8 mouse cellular contexts compared by ENCODE assay signal in genomic region chr4:133093481-133094033, GRCm38 (mm10). TPM values are rescaled to one million over a fixed set of nuclear protein-coding genes. Genes with fewer than 3 reads are reported as not detected.
DNase-seq lines count a peak whose midpoint lies in the region; ATAC-seq lines count a peak whose summit lies in the region.

No protein-coding gene starts in this region.

- WGBS in lung, embryonic 15.5 days: 25% methylated on average over 6 of the region's 6 CpGs
- WGBS in forebrain, embryonic 16.5 days: 26% methylated on average over 6 of the region's 6 CpGs
- 14% methylated on average over 6 of the region's 6 CpGs for WGBS in midbrain, embryonic 15.5 days

- no peak for ATAC-seq in lung, embryonic 15.5 days (ENCODE audit: borderline replicate concordance, extremely low read depth, low FRiP score, low TSS enrichment)
- no peak for ATAC-seq in forebrain, embryonic 16.5 days
- ATAC-seq in midbrain, embryonic 15.5 days (replicated peaks): no peak
- no peak for ATAC-seq in cerebellum, adult (ENCODE audit: insufficient number of reproducible peaks, low FRiP score, low TSS enrichment)

- intact Hi-C loops in left cerebral cortex, postnatal 36 days (cut with DNase I): no loop called here

- no peak overlapping the region for H3K9ac ChIP-seq in lung, embryonic 15.5 days
- H3K9ac ChIP-seq in forebrain, embryonic 16.5 days (replicated peaks; ENCODE audit: low read depth, low read length): peak overlapping the region; percentile 41
- 0 out of 2 replicates have a peak overlapping the region, but pooled peaks have one; percentile 0 for H3K9ac ChIP-seq in midbrain, embryonic 15.5 days

- H3K27ac ChIP-seq in lung, embryonic 15.5 days: peak overlapping the region; percentile 98
- H3K27ac ChIP-seq in forebrain, embryonic 16.5 days (ENCODE audit: low read length): peak overlapping the region; percentile 67
- peak overlapping the region; percentile 64 for H3K27ac ChIP-seq in midbrain, embryonic 15.5 days

- DNase-seq in lung, postnatal 36 days: no peak
- DNase-seq in kidney, adult 9 months: peak; percentile 78
- DNase-seq in ovary, adult 18-20 months (ENCODE audit: low spot score): no peak
- no peak for DNase-seq in left cerebral cortex, postnatal 36 days (ENCODE audit: low spot score in 2 of 2)

- no peak overlapping the region for H3K4me3 ChIP-seq in lung, embryonic 15.5 days
- H3K4me3 ChIP-seq in forebrain, embryonic 16.5 days (replicated peaks; ENCODE audit: low read length): no peak overlapping the region
- H3K4me3 ChIP-seq in midbrain, embryonic 15.5 days: no peak overlapping the region

- H3K36me3 ChIP-seq in lung, embryonic 15.5 days: no peaks in the 10 kb centered on the region
- H3K36me3 ChIP-seq in forebrain, embryonic 16.5 days (ENCODE audit: control insufficient read depth, insufficient read depth): no peaks in the 10 kb centered on the region
- no peaks in the 10 kb centered on the region for H3K36me3 ChIP-seq in midbrain, embryonic 15.5 days (replicated peaks)

- H3K4me2 ChIP-seq in lung, embryonic 15.5 days: no peak overlapping the region
- H3K4me2 ChIP-seq in forebrain, embryonic 16.5 days (ENCODE audit: low read length): no peak overlapping the region
- no peak overlapping the region for H3K4me2 ChIP-seq in midbrain, embryonic 15.5 days

- H3K27me3 ChIP-seq in lung, embryonic 15.5 days: no peaks in the 10 kb centered on the region
- H3K27me3 ChIP-seq in forebrain, embryonic 16.5 days (replicated peaks; ENCODE audit: control insufficient read depth, insufficient read depth, low read length): no peaks in the 10 kb centered on the region
- H3K27me3 ChIP-seq in midbrain, embryonic 15.5 days (replicated peaks): no peaks in the 10 kb centered on the region

- H3K9me3 ChIP-seq in lung, embryonic 15.5 days: no peaks in the 10 kb centered on the region
- no peaks in the 10 kb centered on the region for H3K9me3 ChIP-seq in forebrain, embryonic 16.5 days (ENCODE audit: control insufficient read depth, low read length)
- no peaks in the 10 kb centered on the region for H3K9me3 ChIP-seq in midbrain, embryonic 15.5 days

- peaks cover 70% of the 10 kb centered on the region for H3K4me1 ChIP-seq in lung, embryonic 15.5 days
- H3K4me1 ChIP-seq in forebrain, embryonic 16.5 days (replicated peaks; ENCODE audit: control insufficient read depth, insufficient read depth, low read length): peaks cover 60% of the 10 kb centered on the region
- peaks cover 58% of the 10 kb centered on the region for H3K4me1 ChIP-seq in midbrain, embryonic 15.5 days

RNA-seq across cellular contexts. Expression of gene Wasf2, which starts 36.7 kb away (rescaled TPM):
- 120 and 136 TPM in 2 replicates for polyA plus RNA-seq in lung, embryonic 15.5 days (2015; fragmentation: Nextera tagmentation; extraction: Ambion mirVana)
- 27.0 and 31.5 TPM in 2 replicates for polyA plus RNA-seq in forebrain, embryonic 16.5 days (2015; fragmentation: Nextera tagmentation; extraction: Ambion mirVana)
- polyA plus RNA-seq in midbrain, embryonic 15.5 days (2015; fragmentation: Nextera tagmentation; extraction: Ambion mirVana): 27.4 and 27.7 TPM in 2 replicates
- total RNA-seq in left cerebral cortex, postnatal 36 days (2021): 10 to 100 TPM; 21.5 to 30.3 TPM
